Mouse (Mus musculus) ES-Bruce4 (cell line): ENCODE results near the gene Rel. TPM values are rescaled to one million over a fixed set of nuclear protein-coding genes. Genes with fewer than 3 reads are reported as not detected.
A peak's percentile ranks its signal among the peaks of the same experiment; 100 is the strongest.
"Not testable (repeated sequence)": the region's sequence is repeated elsewhere in the genome, so short reads cannot be mapped to it uniquely, and the experiment has no call there.

Source experiments
- H3K27ac ChIP-seq: 2 replicates; pipeline ENCODE4 v1.5.1; 2012; ENCODE audit warnings: low read length, inconsistent platforms; ENCODE audit not compliant: insufficient read depth
- H3K27me3 ChIP-seq: 2 replicates; pipeline ENCODE4 v1.6.1; 2012; ENCODE audit warnings: mild to moderate bottlenecking, low read length, inconsistent platforms; ENCODE audit not compliant: control insufficient read depth, poor library complexity, insufficient read depth, severe bottlenecking
- H3K36me3 ChIP-seq: 2 replicates; pipeline ENCODE4 v1.6.1; 2012; ENCODE audit warnings: inconsistent platforms, mild to moderate bottlenecking, low read length, moderate library complexity; ENCODE audit not compliant: control insufficient read depth, poor library complexity, insufficient read depth, severe bottlenecking
- H3K4me1 ChIP-seq: one replicate; pipeline ENCODE4 v1.8.1; 2011; ENCODE audit warnings: low read length; ENCODE audit not compliant: control insufficient read depth, insufficient read depth
- H3K4me3 ChIP-seq: 2 replicates; pipeline ENCODE4 v1.5.1; 2011; ENCODE audit warnings: low read depth, mild to moderate bottlenecking, low read length
- H3K9ac ChIP-seq: 2 replicates; pipeline ENCODE4 v1.6.1; 2012; ENCODE audit warnings: low read depth, mild to moderate bottlenecking, inconsistent platforms; ENCODE audit not compliant: poor library complexity, severe bottlenecking
- H3K9me3 ChIP-seq: replicated peaks from 2 replicates; pipeline ENCODE4 v1.6.1; 2012; ENCODE audit warnings: mild to moderate bottlenecking, low read length, inconsistent platforms; ENCODE audit not compliant: control insufficient read depth, poor library complexity, insufficient read depth, severe bottlenecking
- CTCF ChIP-seq: IDR thresholded peaks from one replicate; pipeline ENCODE4 v1.8.1; 2011; ENCODE audit warnings: low read depth, low read length
- EP300 ChIP-seq: IDR thresholded peaks from 2 replicates; pipeline ENCODE4 v1.6.1; 2011; ENCODE audit warnings: low read depth, low read length; ENCODE audit not compliant: insufficient read depth
- POLR2A ChIP-seq: IDR thresholded peaks from one replicate; pipeline ENCODE4 v1.8.1; 2011; ENCODE audit warnings: low read length; ENCODE audit not compliant: insufficient read depth
- polyA plus RNA-seq: library from polyadenylated mRNA; stranded (reverse); fragments of >200 nt; gene quantifications from 2 replicates; pipeline ENCODE4 v1.2.4, GENCODE M21; 2011; ENCODE audit warnings: low read depth; ENCODE audit not compliant: missing spikeins, insufficient read depth, insufficient read length

Rel gene
- polyA plus RNA-seq, 1 experiment = 2.6 TPM

DNA sequence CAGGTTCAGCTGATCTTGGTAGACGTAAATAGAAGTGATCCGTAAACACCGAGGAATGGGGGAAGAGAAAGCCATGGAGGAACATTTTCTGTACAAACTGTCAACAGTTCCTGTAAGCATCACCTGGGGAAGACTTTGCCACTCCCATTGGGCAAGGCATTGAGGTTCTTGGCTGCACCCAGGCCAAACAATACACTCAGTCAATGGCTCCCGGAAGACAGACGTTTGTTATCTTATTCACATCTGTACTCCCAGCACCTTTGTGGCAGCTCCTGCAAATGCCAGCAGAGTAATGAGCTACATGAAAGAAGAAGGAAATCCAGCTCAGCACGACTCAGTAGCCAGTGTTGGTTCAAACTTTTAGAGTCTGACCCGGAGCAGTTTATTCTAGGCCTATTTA is 31.1 kb upstream of the Rel start:
- TF ChIP-seq POLR2A (no peak), EP300 (peak; percentile 94), CTCF (no peak)
- Histone ChIP-seq H3K9ac (no peak overlapping the region), H3K36me3 (no peaks in the 10 kb centered on the region), H3K4me1 (peaks cover 5% of the 10 kb centered on the region), H3K9me3 (no peaks in the 10 kb centered on the region), H3K27ac (peak overlapping the region; percentile 80), H3K4me3 (no peak overlapping the region), H3K27me3 (no peaks in the 10 kb centered on the region)

- not testable (repeated sequence) for H3K27ac ChIP-seq, H3K9ac ChIP-seq, H3K4me3 ChIP-seq, H3K27me3 ChIP-seq, H3K36me3 ChIP-seq, H3K9me3 ChIP-seq, H3K4me1 ChIP-seq
Observed at GRCm38 (mm10) chr11:23783677-23784076, 12.9 kb upstream of the Rel start.

GRCm38 (mm10) chr11:23783085-23783484 is 12.3 kb upstream of the Rel start:
- H3K36me3 ChIP-seq = no peaks in the 10 kb centered on the region
- H3K27me3 ChIP-seq = no peaks in the 10 kb centered on the region
- no peak overlapping the region for H3K9ac ChIP-seq
- no peak overlapping the region for H3K4me3 ChIP-seq
- TF ChIP-seq CTCF (no peak), EP300 (no peak), POLR2A (no peak)
- no peak overlapping the region for H3K27ac ChIP-seq
- no peaks in the 10 kb centered on the region for H3K9me3 ChIP-seq
- H3K4me1 ChIP-seq = peaks cover 1% of the 10 kb centered on the region

DNA sequence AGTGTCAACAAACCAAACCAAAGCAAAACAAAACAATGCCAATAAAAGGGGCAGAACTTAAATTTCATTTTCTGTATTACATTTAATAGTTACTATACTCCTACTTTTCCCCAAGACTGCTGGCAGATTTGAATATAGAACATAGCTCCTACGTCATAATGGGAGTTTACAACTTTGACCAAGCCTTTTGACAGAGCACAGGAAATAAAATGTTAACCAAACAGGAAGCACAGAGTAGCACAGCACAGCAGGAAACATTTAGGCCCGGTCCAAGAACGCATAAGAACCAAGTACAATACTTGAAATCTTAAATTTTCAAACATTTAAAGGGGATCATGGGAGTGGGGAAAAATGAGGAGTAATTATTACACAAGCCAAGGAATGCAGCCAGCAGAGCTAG is 11.3 kb upstream of the Rel start:
- H3K4me3 ChIP-seq = no peak overlapping the region
- H3K27me3 ChIP-seq = no peaks in the 10 kb centered on the region
- no peaks in the 10 kb centered on the region for H3K36me3 ChIP-seq
- H3K9ac ChIP-seq = no peak overlapping the region
- no peak for TF ChIP-seq EP300
- no peak for TF ChIP-seq POLR2A
- TF ChIP-seq CTCF = no peak
- H3K9me3 ChIP-seq = no peaks in the 10 kb centered on the region
- peaks cover 1% of the 10 kb centered on the region for H3K4me1 ChIP-seq
- H3K27ac ChIP-seq = no peak overlapping the region

DNA sequence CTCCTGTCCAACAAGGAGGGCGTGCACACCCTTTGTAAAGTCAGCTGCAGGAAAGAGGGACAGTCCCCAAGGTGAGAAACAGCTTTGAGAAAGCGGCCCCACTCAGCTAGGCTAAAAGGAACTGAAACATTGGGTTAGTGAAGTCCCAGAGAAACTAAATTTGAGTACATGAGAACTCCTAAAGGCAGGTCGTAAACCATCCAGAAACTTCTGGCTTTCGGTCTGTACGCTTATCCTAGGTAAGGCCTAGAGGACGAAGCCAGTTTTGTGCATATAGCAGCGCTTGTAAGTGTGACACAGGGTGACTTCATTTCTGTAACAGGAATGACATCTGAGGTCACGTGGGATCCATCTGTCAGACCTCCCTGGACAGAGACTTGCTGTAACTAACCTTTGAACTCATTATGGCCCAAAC is 8.0 kb upstream of the Rel start:
- Histone ChIP-seq H3K4me3 (no peak overlapping the region), H3K27ac (no peak overlapping the region), H3K36me3 (no peaks in the 10 kb centered on the region), H3K9me3 (no peaks in the 10 kb centered on the region; the same call in 1 of the 2 replicates), H3K27me3 (no peaks in the 10 kb centered on the region), H3K4me1 (peaks cover 1% of the 10 kb centered on the region), H3K9ac (no peak overlapping the region)
- TF ChIP-seq POLR2A = no peak
- no peak for TF ChIP-seq CTCF
- no peak for TF ChIP-seq EP300

DNA sequence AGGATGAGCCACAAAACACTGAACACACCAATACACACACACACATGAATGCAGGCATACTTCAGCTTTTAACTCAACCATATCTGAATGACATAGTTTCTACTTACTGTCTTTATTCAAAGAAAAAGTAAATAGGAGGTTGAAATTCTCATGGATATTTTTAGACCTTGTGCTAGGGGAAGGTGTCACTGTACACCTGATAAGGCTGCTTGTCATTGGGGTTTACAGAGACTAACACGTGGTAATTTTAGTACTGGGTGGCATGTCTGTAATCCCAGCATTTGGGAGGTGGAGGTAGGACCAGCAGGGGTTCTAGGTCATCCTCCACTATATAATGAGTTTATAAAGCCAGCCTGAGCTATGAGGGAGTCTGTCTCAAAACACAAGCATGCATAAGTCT is 1.7 kb upstream of the Rel start:
- H3K27ac ChIP-seq = no peak overlapping the region
- TF ChIP-seq POLR2A = no peak
- TF ChIP-seq EP300 = no peak
- no peak for TF ChIP-seq CTCF
- H3K4me1 ChIP-seq = no peaks in the 10 kb centered on the region
- H3K4me3 ChIP-seq = no peak overlapping the region
- no peaks in the 10 kb centered on the region for H3K36me3 ChIP-seq
- no peak overlapping the region for H3K9ac ChIP-seq
- H3K27me3 ChIP-seq = peaks cover 5% of the 10 kb centered on the region; the same call in 1 of the 2 replicates
- H3K9me3 ChIP-seq = no peaks in the 10 kb centered on the region; the same call in 1 of the 2 replicates
